Mouse (Mus musculus): ENCODE data around the gene Gm20388. TPM values are rescaled to one million over a fixed set of nuclear protein-coding genes. Genes with fewer than 3 reads are reported as not detected.

Gene Gm20388
- polyA plus RNA-seq, 1 experiment from 2014 or later: not detected

GRCm38 (mm10) chr8:120051908-120052307 is 141.3 kb downstream of the Gm20388 start:
- no peak overlapping the region for H3K9ac ChIP-seq (ENCODE audit: low read length)
- no peak overlapping the region for H3K27ac ChIP-seq (replicated peaks in 1 of 2; ENCODE audit: control insufficient read depth in 1 of 2, insufficient read depth in 1 of 2, low read depth in 2 of 2, low read length in 2 of 2)
- H3K36me3 ChIP-seq (ENCODE audit: control insufficient read depth, insufficient read depth, low read length): no peaks in the 10 kb centered on the region
- no peaks in the 10 kb centered on the region for H3K27me3 ChIP-seq (ENCODE audit: control insufficient read depth, insufficient read depth, low read length)
- H3K4me1 ChIP-seq (ENCODE audit: control insufficient read depth in 2 of 2, insufficient read depth in 2 of 2, low read length in 2 of 2): peaks cover 11 to 12% of the 10 kb centered on the region in 2 experiments
- no peak overlapping the region for H3K4me2 ChIP-seq (ENCODE audit: low read length)
- no peak for ATAC-seq (ENCODE audit: insufficient number of reproducible peaks, insufficient read depth, low FRiP score, low read depth)
- H3K4me3 ChIP-seq (ENCODE audit: control insufficient read depth in 1 of 2, insufficient read depth in 1 of 2, low read depth in 1 of 2, low read length in 2 of 2): no peak overlapping the region
- no peaks in the 10 kb centered on the region for H3K9me3 ChIP-seq (ENCODE audit: control insufficient read depth, low read length)
- WGBS: 91% methylated on average over 4 of the region's 4 CpGs

GRCm38 (mm10) chr8:120052318-120052717 is 141.7 kb downstream of the Gm20388 start:
- Histone ChIP-seq H3K4me3 (ENCODE audit: control insufficient read depth in 1 of 2, insufficient read depth in 1 of 2, low read depth in 1 of 2, low read length in 2 of 2) (no peak overlapping the region), H3K4me2 (ENCODE audit: low read length) (no peak overlapping the region), H3K9me3 (ENCODE audit: control insufficient read depth, low read length) (no peaks in the 10 kb centered on the region), H3K36me3 (ENCODE audit: control insufficient read depth, insufficient read depth, low read length) (no peaks in the 10 kb centered on the region), H3K9ac (ENCODE audit: low read length) (no peak overlapping the region), H3K27ac (replicated peaks in 1 of 2; ENCODE audit: control insufficient read depth in 1 of 2, insufficient read depth in 1 of 2, low read depth in 2 of 2, low read length in 2 of 2) (no peak overlapping the region), H3K4me1 (ENCODE audit: control insufficient read depth in 2 of 2, insufficient read depth in 2 of 2, low read length in 2 of 2) (peaks cover 8 to 10% of the 10 kb centered on the region in 2 experiments), H3K27me3 (ENCODE audit: control insufficient read depth, insufficient read depth, low read length) (no peaks in the 10 kb centered on the region)
- no peak for ATAC-seq (ENCODE audit: insufficient number of reproducible peaks, insufficient read depth, low FRiP score, low read depth)
- 84% methylated on average over 8 of the region's 8 CpGs for whole genome bisulfite sequencing

- H3K9ac ChIP-seq (ENCODE audit: low read length): no peak overlapping the region
- no peaks in the 10 kb centered on the region for H3K36me3 ChIP-seq (ENCODE audit: control insufficient read depth, insufficient read depth, low read length)
- no peak for ATAC-seq (ENCODE audit: insufficient number of reproducible peaks, insufficient read depth, low FRiP score, low read depth)
- no peaks in the 10 kb centered on the region for H3K9me3 ChIP-seq (ENCODE audit: control insufficient read depth, low read length)
- no peak overlapping the region for H3K27ac ChIP-seq (replicated peaks in 1 of 2; ENCODE audit: control insufficient read depth in 1 of 2, insufficient read depth in 1 of 2, low read depth in 2 of 2, low read length in 2 of 2)
- H3K27me3 ChIP-seq (ENCODE audit: control insufficient read depth, insufficient read depth, low read length): no peaks in the 10 kb centered on the region
- H3K4me2 ChIP-seq (ENCODE audit: low read length): no peak overlapping the region
- no peak overlapping the region for H3K4me3 ChIP-seq (ENCODE audit: control insufficient read depth in 1 of 2, insufficient read depth in 1 of 2, low read depth in 1 of 2, low read length in 2 of 2)
- 87% methylated on average over 3 of the region's 3 CpGs for WGBS
- H3K4me1 ChIP-seq (ENCODE audit: control insufficient read depth in 2 of 2, insufficient read depth in 2 of 2, low read length in 2 of 2): peaks cover 8 to 10% of the 10 kb centered on the region in 2 experiments
Observed at GRCm38 (mm10) chr8:120054833-120055232, 144.2 kb downstream of the Gm20388 start.

GRCm38 (mm10) chr8:120057078-120057477 is 146.4 kb downstream of the Gm20388 start:
- Histone ChIP-seq H3K27ac (replicated peaks in 1 of 2; ENCODE audit: control insufficient read depth in 1 of 2, insufficient read depth in 1 of 2, low read depth in 2 of 2, low read length in 2 of 2) (no peak overlapping the region), H3K27me3 (ENCODE audit: control insufficient read depth, insufficient read depth, low read length) (no peaks in the 10 kb centered on the region), H3K9me3 (ENCODE audit: control insufficient read depth, low read length) (0 out of 2 replicates have a peak, but pooled peaks cover 2% of the 10 kb centered on the region), H3K9ac (ENCODE audit: low read length) (no peak overlapping the region), H3K36me3 (ENCODE audit: control insufficient read depth, insufficient read depth, low read length) (no peaks in the 10 kb centered on the region), H3K4me1 (ENCODE audit: control insufficient read depth in 2 of 2, insufficient read depth in 2 of 2, low read length in 2 of 2) (no peaks in the 10 kb centered on the region), H3K4me3 (ENCODE audit: control insufficient read depth in 1 of 2, insufficient read depth in 1 of 2, low read depth in 1 of 2, low read length in 2 of 2) (no peak overlapping the region), H3K4me2 (ENCODE audit: low read length) (no peak overlapping the region)
- no peak for ATAC-seq (ENCODE audit: insufficient number of reproducible peaks, insufficient read depth, low FRiP score, low read depth)
- 77% methylated on average over 2 of the region's 2 CpGs for WGBS

GRCm38 (mm10) chr8:120062742-120063141 is 152.1 kb downstream of the Gm20388 start:
- ATAC-seq (ENCODE audit: insufficient number of reproducible peaks, insufficient read depth, low FRiP score, low read depth): no peak
- no peaks in the 10 kb centered on the region for H3K36me3 ChIP-seq (ENCODE audit: control insufficient read depth, insufficient read depth, low read length)
- no peak overlapping the region for H3K27ac ChIP-seq (replicated peaks in 1 of 2; ENCODE audit: control insufficient read depth in 1 of 2, insufficient read depth in 1 of 2, low read depth in 2 of 2, low read length in 2 of 2)
- no peaks in the 10 kb centered on the region for H3K27me3 ChIP-seq (ENCODE audit: control insufficient read depth, insufficient read depth, low read length)
- no peak overlapping the region for H3K4me2 ChIP-seq (ENCODE audit: low read length)
- no peaks in the 10 kb centered on the region for H3K4me1 ChIP-seq (ENCODE audit: control insufficient read depth in 2 of 2, insufficient read depth in 2 of 2, low read length in 2 of 2)
- 0 out of 2 replicates have a peak, but pooled peaks cover 2% of the 10 kb centered on the region for H3K9me3 ChIP-seq (ENCODE audit: control insufficient read depth, low read length)
- H3K9ac ChIP-seq (ENCODE audit: low read length): no peak overlapping the region
- H3K4me3 ChIP-seq (ENCODE audit: control insufficient read depth in 1 of 2, insufficient read depth in 1 of 2, low read depth in 1 of 2, low read length in 2 of 2): no peak overlapping the region
- 86% methylated on average over 14 of the region's 14 CpGs for WGBS

GRCm38 (mm10) chr8:120063326-120063725 is 152.7 kb downstream of the Gm20388 start:
- H3K36me3 ChIP-seq (ENCODE audit: control insufficient read depth, insufficient read depth, low read length): no peaks in the 10 kb centered on the region
- H3K4me1 ChIP-seq (ENCODE audit: control insufficient read depth in 2 of 2, insufficient read depth in 2 of 2, low read length in 2 of 2): peaks cover 0 to 3% of the 10 kb centered on the region in 2 experiments; a peak in 1 of 4 replicates
- H3K4me3 ChIP-seq (ENCODE audit: control insufficient read depth in 1 of 2, insufficient read depth in 1 of 2, low read depth in 1 of 2, low read length in 2 of 2): no peak overlapping the region
- H3K9ac ChIP-seq (ENCODE audit: low read length): no peak overlapping the region
- ATAC-seq (ENCODE audit: insufficient number of reproducible peaks, insufficient read depth, low FRiP score, low read depth): no peak
- H3K27me3 ChIP-seq (ENCODE audit: control insufficient read depth, insufficient read depth, low read length): no peaks in the 10 kb centered on the region
- H3K27ac ChIP-seq (replicated peaks in 1 of 2; ENCODE audit: control insufficient read depth in 1 of 2, insufficient read depth in 1 of 2, low read depth in 2 of 2, low read length in 2 of 2): no peak overlapping the region
- WGBS: 71% methylated on average over 3 of the region's 3 CpGs
- H3K9me3 ChIP-seq (ENCODE audit: control insufficient read depth, low read length): 0 out of 2 replicates have a peak, but pooled peaks cover 2% of the 10 kb centered on the region
- H3K4me2 ChIP-seq (ENCODE audit: low read length): no peak overlapping the region

- Histone ChIP-seq H3K4me2 (ENCODE audit: low read length) (no peak overlapping the region), H3K9ac (ENCODE audit: low read length) (no peak overlapping the region), H3K27ac (replicated peaks in 1 of 2; ENCODE audit: control insufficient read depth in 1 of 2, insufficient read depth in 1 of 2, low read depth in 2 of 2, low read length in 2 of 2) (no peak overlapping the region), H3K4me1 (ENCODE audit: control insufficient read depth in 2 of 2, insufficient read depth in 2 of 2, low read length in 2 of 2) (peaks cover 0 to 3% of the 10 kb centered on the region in 2 experiments; a peak in 1 of 4 replicates), H3K4me3 (ENCODE audit: control insufficient read depth in 1 of 2, insufficient read depth in 1 of 2, low read depth in 1 of 2, low read length in 2 of 2) (no peak overlapping the region), H3K9me3 (ENCODE audit: control insufficient read depth, low read length) (no peaks in the 10 kb centered on the region), H3K27me3 (ENCODE audit: control insufficient read depth, insufficient read depth, low read length) (no peaks in the 10 kb centered on the region), H3K36me3 (ENCODE audit: control insufficient read depth, insufficient read depth, low read length) (no peaks in the 10 kb centered on the region)
- WGBS: 84% methylated on average over 8 of the region's 8 CpGs
- ATAC-seq (ENCODE audit: insufficient number of reproducible peaks, insufficient read depth, low FRiP score, low read depth): no peak
Observed at GRCm38 (mm10) chr8:120065611-120066010, 155.0 kb downstream of the Gm20388 start.

- Histone ChIP-seq H3K27me3 (ENCODE audit: control insufficient read depth, insufficient read depth, low read length) (no peaks in the 10 kb centered on the region), H3K27ac (replicated peaks in 1 of 2; ENCODE audit: control insufficient read depth in 1 of 2, insufficient read depth in 1 of 2, low read depth in 2 of 2, low read length in 2 of 2) (no peak overlapping the region), H3K4me2 (ENCODE audit: low read length) (no peak overlapping the region), H3K9ac (ENCODE audit: low read length) (no peak overlapping the region), H3K36me3 (ENCODE audit: control insufficient read depth, insufficient read depth, low read length) (no peaks in the 10 kb centered on the region), H3K4me3 (ENCODE audit: control insufficient read depth in 1 of 2, insufficient read depth in 1 of 2, low read depth in 1 of 2, low read length in 2 of 2) (no peak overlapping the region), H3K4me1 (ENCODE audit: control insufficient read depth in 2 of 2, insufficient read depth in 2 of 2, low read length in 2 of 2) (peaks cover 0 to 3% of the 10 kb centered on the region in 2 experiments; a peak in 1 of 4 replicates), H3K9me3 (ENCODE audit: control insufficient read depth, low read length) (no peaks in the 10 kb centered on the region)
- no peak for ATAC-seq (ENCODE audit: insufficient number of reproducible peaks, insufficient read depth, low FRiP score, low read depth)
- 59% methylated on average over 4 of the region's 4 CpGs for WGBS
Observed at GRCm38 (mm10) chr8:120066226-120066625, 155.6 kb downstream of the Gm20388 start.

Data from heart, embryonic 14.5 days (tissue).